Mouse (Mus musculus) neural tube, embryonic 11.5 days (tissue): ENCODE measurements around the gene Eif4g3. TPM values are rescaled to one million over a fixed set of nuclear protein-coding genes. Genes with fewer than 3 reads are reported as not detected.

Experiments used
- ATAC-seq: fragments of 200-750 bp; cut with Nextera tagmentation; 2 replicates; pipeline ENCODE4 v1.8.0; 2017; ENCODE audit warnings: moderate number of reproducible peaks, mild to moderate bottlenecking, moderate TSS enrichment, moderate library complexity; ENCODE audit not compliant: insufficient read depth, low FRiP score, low TSS enrichment
- DNase-seq: peaks from one replicate; pipeline ENCODE4 v3.0.0-alpha.2; 2015; ENCODE audit warnings: low spot score
- H3K27ac ChIP-seq: fragments of 300-500 bp; sonication (generic); 2 replicates; pipeline ENCODE4 v1.5.1; 2014; ENCODE audit warnings: low read depth, mild to moderate bottlenecking, low read length
- H3K27me3 ChIP-seq: fragments of 300-500 bp; sonication (generic); 2 replicates; pipeline ENCODE4 v1.6.1; 2014; ENCODE audit warnings: mild to moderate bottlenecking, low read length, mixed read lengths; ENCODE audit not compliant: control insufficient read depth, insufficient read depth
- H3K36me3 ChIP-seq: fragments of 300-500 bp; sonication (generic); 2 replicates; pipeline ENCODE4 v1.6.1; 2014; ENCODE audit warnings: mild to moderate bottlenecking, low read length, moderate library complexity, mixed read lengths; ENCODE audit not compliant: control insufficient read depth, insufficient read depth
- H3K4me1 ChIP-seq: fragments of 300-500 bp; sonication (generic); 2 replicates; pipeline ENCODE4 v1.6.1; 2014; ENCODE audit warnings: low read length, mixed read lengths; ENCODE audit not compliant: control insufficient read depth, insufficient read depth
- H3K4me2 ChIP-seq: fragments of 300-500 bp; sonication (generic); 2 replicates; pipeline ENCODE4 v1.6.1; 2014; ENCODE audit warnings: low read depth, mild to moderate bottlenecking, moderate library complexity
- H3K4me3 ChIP-seq: fragments of 300-500 bp; sonication (generic); 2 replicates; pipeline ENCODE4 v1.5.1; 2014; ENCODE audit warnings: low read depth, low read length
- H3K9ac ChIP-seq: fragments of 300-500 bp; sonication (generic); 2 replicates; pipeline ENCODE4 v1.6.1; 2014; ENCODE audit warnings: mild to moderate bottlenecking, low read length
- H3K9me3 ChIP-seq: fragments of 300-500 bp; sonication (generic); 2 replicates; pipeline ENCODE4 v1.6.1; 2016; ENCODE audit warnings: low read length; ENCODE audit not compliant: control insufficient read depth
- WGBS: fragments of 180-500 bp; shearing (Covaris S2); extraction: QIAGEN DNeasy Blood & Tissue Kit; methylation state at CpG from one replicate; pipeline ENCODE4 v1.1.7; 2014; 5-methylcytosine and 5-hydroxymethylcytosine counted together
- microRNA-seq: library from miRNA; unstranded; fragments of <30 nt; microRNA quantifications from one replicate; pipeline ENCODE4, GENCODE M21; 2016
- polyA plus RNA-seq: library from polyadenylated mRNA; unstranded; fragments of >200 nt; fragmentation: Nextera tagmentation; extraction: Ambion mirVana; gene quantifications from 2 replicates; pipeline ENCODE4 v1.2.1, GENCODE M21; 2014

Gene Eif4g3
- polyA plus RNA-seq, 1 experiment from 2014 or later, result 51.0 TPM

- Histone ChIP-seq H3K4me3 (0 out of 2 replicates have a peak overlapping the region, but pooled peaks have one; percentile 9), H3K4me2 (peak overlapping the region; percentile 99), H3K9ac (peak overlapping the region; percentile 2; the same call in 1 of the 2 replicates), H3K27me3 (peaks cover 40% of the 10 kb centered on the region), H3K27ac (no peak overlapping the region), H3K36me3 (no peaks in the 10 kb centered on the region), H3K9me3 (no peaks in the 10 kb centered on the region), H3K4me1 (peaks cover 25% of the 10 kb centered on the region)
- WGBS, result 0% methylated on average over 14 of the region's 14 CpGs
- DNase-seq (peak; percentile 69), ATAC-seq (0 out of 2 replicates have a peak, but pooled peaks have one; percentile 39)
Measured at GRCm38 (mm10) chr4:138251819-138252218, 259.0 kb downstream of the Eif4g3 start.

GRCm38 (mm10) chr4:138252231-138252630 lies 259.4 kb downstream of the Eif4g3 start:
- H3K4me3 ChIP-seq, result no peak overlapping the region
- H3K27me3 ChIP-seq, result peaks cover 40% of the 10 kb centered on the region
- WGBS, result 11% methylated on average over 5 of the region's 5 CpGs
- H3K36me3 ChIP-seq, result no peaks in the 10 kb centered on the region
- peak overlapping the region; percentile 3; the same call in 1 of the 2 replicates for H3K4me2 ChIP-seq
- H3K4me1 ChIP-seq, result peaks cover 25% of the 10 kb centered on the region
- peak; percentile 20 for DNase-seq
- no peak overlapping the region for H3K27ac ChIP-seq
- peak overlapping the region; percentile 2; the same call in 1 of the 2 replicates for H3K9ac ChIP-seq
- no peaks in the 10 kb centered on the region for H3K9me3 ChIP-seq
- ATAC-seq, result no peak

DNA sequence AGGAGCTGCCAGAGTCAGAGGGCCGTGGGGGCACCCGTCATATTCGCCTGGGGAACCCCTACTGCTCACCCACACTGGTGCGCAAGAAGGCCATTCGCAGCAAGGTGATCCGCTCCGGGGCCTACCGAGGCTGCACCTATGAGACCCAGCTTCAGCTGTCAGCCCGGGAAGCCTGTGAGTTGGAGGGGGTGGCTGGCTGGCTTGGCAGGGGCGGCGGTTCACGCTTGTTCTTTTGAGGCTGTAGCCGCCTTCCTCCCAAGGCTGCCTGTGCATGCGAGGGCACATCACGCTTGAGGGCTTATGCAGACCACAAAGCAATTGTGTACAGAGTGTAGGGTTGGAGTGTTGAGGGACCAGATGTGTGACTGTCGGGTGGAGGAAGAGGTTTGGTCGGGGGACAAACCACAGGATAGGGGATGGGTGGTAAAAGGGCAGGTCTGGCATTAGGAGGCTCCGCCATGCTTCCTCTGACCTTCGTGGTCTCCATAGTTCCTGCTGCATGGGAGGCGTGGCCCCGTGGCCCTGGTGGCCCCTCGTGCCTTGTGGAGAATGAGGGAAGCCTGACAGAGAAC lies 264.4 kb downstream of the Eif4g3 start:
- Histone ChIP-seq H3K4me3 (no peak overlapping the region), H3K9me3 (no peaks in the 10 kb centered on the region), H3K36me3 (no peaks in the 10 kb centered on the region), H3K9ac (no peak overlapping the region), H3K27ac (no peak overlapping the region), H3K4me1 (peaks cover 11% of the 10 kb centered on the region), H3K27me3 (peaks cover 19% of the 10 kb centered on the region), H3K4me2 (no peak overlapping the region)
- no peak for DNase-seq
- WGBS, result 87% methylated on average over 22 of the region's 22 CpGs
- no peak for ATAC-seq

Small RNAs within 50 kb of the gene (microRNA-seq; reads per million reads assigned to microRNA genes)
- gene Mir6399, result 2.1 reads per million

Other genes with a start within 250 kb of the Eif4g3 start
- gene Alpl, start 196.6 kb upstream of the Eif4g3 start, polyA plus RNA-seq, result 8.2 and 12.3 TPM in 2 replicates
- 39.5 and 39.8 TPM in 2 replicates for gene Ece1, start 130.8 kb upstream of the Eif4g3 start, polyA plus RNA-seq
- 175 TPM in 2 replicates for gene Hp1bp3, start 223.3 kb downstream of the Eif4g3 start, polyA plus RNA-seq